In genomic region chr7:133244601-133245000, GRCm38 (mm10) we compare ENCODE assay signal across 10 mouse cellular contexts.
DNase-seq lines count a peak whose midpoint lies in the region; ATAC-seq and TF ChIP-seq lines count a peak whose summit lies in the region.
"Had no signal": no experiment of that assay in that cellular context is flagged by ENCODE, and none has a peak within 500 bp of the region (broad histone marks: within the 10 kb centered on the region; RNA-seq: fewer than 3 reads in every experiment).

No protein-coding gene starts in this region.

- no peak overlapping the region for H3K9ac ChIP-seq in forebrain, embryonic 15.5 days (replicated peaks)
- H3K9ac ChIP-seq in forebrain, embryonic 12.5 days: no peak overlapping the region
- H3K9ac ChIP-seq in intestine, embryonic 16.5 days (ENCODE audit: low read depth, low read length): no peak overlapping the region
- H3K9ac ChIP-seq: midbrain, embryonic 12.5 days had no signal

- no peaks in the 10 kb centered on the region for H3K9me3 ChIP-seq in forebrain, embryonic 15.5 days
- H3K9me3 ChIP-seq in forebrain, embryonic 12.5 days: no peaks in the 10 kb centered on the region
- H3K9me3 ChIP-seq in intestine, embryonic 16.5 days (ENCODE audit: control insufficient read depth, low read length): no peaks in the 10 kb centered on the region
- H3K9me3 ChIP-seq: midbrain, embryonic 12.5 days had no signal

- peaks cover 7% of the 10 kb centered on the region for H3K4me1 ChIP-seq in forebrain, embryonic 15.5 days
- peaks cover 2% of the 10 kb centered on the region; the same call in 1 of the 2 replicates for H3K4me1 ChIP-seq in forebrain, embryonic 12.5 days
- no peaks in the 10 kb centered on the region for H3K4me1 ChIP-seq in intestine, embryonic 16.5 days (ENCODE audit: control insufficient read depth, insufficient read depth, low read length)
- H3K4me1 ChIP-seq: midbrain, embryonic 12.5 days had no signal

- H3K36me3 ChIP-seq in forebrain, embryonic 15.5 days: no peaks in the 10 kb centered on the region
- H3K36me3 ChIP-seq in forebrain, embryonic 12.5 days (replicated peaks): no peaks in the 10 kb centered on the region
- no peaks in the 10 kb centered on the region for H3K36me3 ChIP-seq in intestine, embryonic 16.5 days (ENCODE audit: control insufficient read depth, insufficient read depth, low read length)
- H3K36me3 ChIP-seq: midbrain, embryonic 12.5 days had no signal

- no peaks in the 10 kb centered on the region for H3K27me3 ChIP-seq in forebrain, embryonic 15.5 days
- no peaks in the 10 kb centered on the region for H3K27me3 ChIP-seq in forebrain, embryonic 12.5 days
- no peaks in the 10 kb centered on the region for H3K27me3 ChIP-seq in intestine, embryonic 16.5 days (replicated peaks; ENCODE audit: control insufficient read depth, insufficient read depth, low read length)
- H3K27me3 ChIP-seq: midbrain, embryonic 12.5 days had no signal

- no peak overlapping the region for H3K4me3 ChIP-seq in forebrain, embryonic 15.5 days
- no peak overlapping the region for H3K4me3 ChIP-seq in forebrain, embryonic 12.5 days (replicated peaks)
- H3K4me3 ChIP-seq in layer of hippocampus, adult 2 months: peak overlapping the region; percentile 20; the same call in 1 of the 2 replicates
- no peak overlapping the region for H3K4me3 ChIP-seq in intestine, embryonic 16.5 days (ENCODE audit: low read length)
- H3K4me3 ChIP-seq: midbrain, embryonic 12.5 days had no signal

- no peak overlapping the region for H3K27ac ChIP-seq in forebrain, embryonic 15.5 days (replicated peaks)
- H3K27ac ChIP-seq in forebrain, embryonic 12.5 days: no peak overlapping the region
- no peak overlapping the region for H3K27ac ChIP-seq in layer of hippocampus, adult 2 months
- H3K27ac ChIP-seq in intestine, embryonic 16.5 days (ENCODE audit: low read length): no peak overlapping the region
- H3K27ac ChIP-seq: midbrain, embryonic 12.5 days had no signal

- 43% methylated on average over 11 of the region's 11 CpGs for WGBS in forebrain, embryonic 15.5 days
- WGBS in forebrain, embryonic 12.5 days: 63% methylated on average over 11 of the region's 11 CpGs
- 22% methylated on average over 11 of the region's 11 CpGs for WGBS in intestine, embryonic 16.5 days

- TF ChIP-seq CTCF in layer of hippocampus, adult 2 months (conservative IDR thresholded peaks at IDR 0.05): no peak

- no peak overlapping the region for H3K4me2 ChIP-seq in forebrain, embryonic 15.5 days (replicated peaks)
- no peak overlapping the region for H3K4me2 ChIP-seq in forebrain, embryonic 12.5 days
- peak overlapping the region; percentile 9; the same call in 1 of the 2 replicates for H3K4me2 ChIP-seq in intestine, embryonic 16.5 days (ENCODE audit: low read depth, low read length)
- H3K4me2 ChIP-seq: midbrain, embryonic 12.5 days had no signal

- peak; percentile 69 for ATAC-seq in forebrain, embryonic 15.5 days (replicated peaks)
- no peak for ATAC-seq in forebrain, embryonic 12.5 days (ENCODE audit: low FRiP score)
- no peak for ATAC-seq in intestine, embryonic 16.5 days
- no peak for ATAC-seq in megakaryocyte-erythroid progenitor cell, adult 5-6 weeks (replicated peaks; ENCODE audit: low FRiP score, low TSS enrichment, poor library complexity, severe bottlenecking)

- peak; percentile 21 to 23 for DNase-seq in layer of hippocampus, adult 2 months (ENCODE audit: low spot score in 2 of 2)
- DNase-seq in layer of hippocampus, adult 9-10 months (ENCODE audit: low spot score): no peak
- peak; percentile 57 to 81 for DNase-seq in right cerebral cortex, postnatal 10 days (ENCODE audit: low spot score in 2 of 2)
- DNase-seq in urinary bladder, postnatal 4 days (ENCODE audit: low spot score in 2 of 2): no peak
- DNase-seq: cerebellum, postnatal 36 days had no signal

Comparison
In these comparisons a context has a peak if more than half of its experiments do, and no peak if none do; other contexts are left out.
1. DNase-seq: peak in layer of hippocampus, adult 2 months (2 of 2) and right cerebral cortex, postnatal 10 days (2 of 2); none in layer of hippocampus, adult 9-10 months (single experiment) and urinary bladder, postnatal 4 days (0 of 2).